Mouse (Mus musculus): ENCODE results near the gene Eif4h. TPM values are rescaled to one million over a fixed set of nuclear protein-coding genes. Genes with fewer than 3 reads are reported as not detected.

Eif4h gene
- polyA plus RNA-seq, 1 experiment from 2014 or later = 408 TPM

DNA sequence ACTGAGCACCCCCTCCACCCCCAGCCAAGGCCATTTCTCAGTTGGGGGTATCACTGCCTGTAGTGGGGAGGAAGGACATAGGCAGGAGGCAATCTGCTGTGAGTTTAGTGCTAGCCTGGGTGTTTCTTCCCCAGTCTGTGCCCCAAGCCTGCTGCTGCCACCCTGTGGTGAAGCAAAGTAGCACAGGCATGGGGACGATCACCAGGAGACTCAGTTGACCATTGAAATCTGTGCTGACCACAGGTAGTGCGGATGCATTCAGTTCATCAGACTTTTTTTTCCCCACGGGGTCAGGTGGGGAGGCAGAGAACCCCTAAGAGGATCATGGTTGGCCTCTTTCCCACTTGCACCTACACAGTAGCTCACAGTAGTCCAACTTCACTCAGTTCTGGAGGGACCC is 22.2 kb downstream of the Eif4h start:
- WGBS = 58% methylated on average over 3 of the region's 3 CpGs
- ATAC-seq (ENCODE audit: insufficient number of reproducible peaks, low FRiP score, low TSS enrichment, low read depth) = no peak

DNA sequence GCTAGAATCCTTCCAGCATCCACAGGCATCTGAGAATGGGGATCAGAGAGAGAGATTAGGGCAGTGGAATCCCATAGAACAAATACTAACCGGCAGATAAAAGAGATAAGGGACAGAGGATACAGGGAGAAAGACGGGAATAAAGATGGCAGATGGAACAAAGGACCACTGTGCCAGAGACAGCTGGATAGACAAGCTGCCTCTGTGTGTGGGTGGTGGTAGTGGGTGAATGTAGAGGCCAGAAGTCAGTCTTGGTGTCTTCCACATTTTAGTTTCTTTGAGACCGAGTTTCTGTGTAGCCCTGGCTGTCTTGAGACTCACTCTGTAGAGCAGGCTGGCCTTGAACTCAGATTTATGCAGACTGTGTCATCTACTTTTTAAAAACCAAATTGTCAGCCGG is 23.5 kb downstream of the Eif4h start:
- H3K4me2 ChIP-seq = no peak overlapping the region
- ATAC-seq (ENCODE audit: insufficient number of reproducible peaks, low FRiP score, low TSS enrichment, low read depth) = no peak
- H3K4me3 ChIP-seq = no peak overlapping the region
- 84% methylated on average over 4 of the region's 4 CpGs for WGBS
- no peak overlapping the region for H3K9ac ChIP-seq
- H3K27ac ChIP-seq = peak overlapping the region; percentile 38; the same call in 1 of the 2 replicates
- H3K27me3 ChIP-seq = no peaks in the 10 kb centered on the region
- H3K4me1 ChIP-seq = peaks cover 5% of the 10 kb centered on the region; the same call in 1 of the 2 replicates
- peaks cover 34% of the 10 kb centered on the region for H3K36me3 ChIP-seq
- H3K9me3 ChIP-seq = no peaks in the 10 kb centered on the region

More for the DNA sequence above, 22.2 kb downstream of the Eif4h start:
- H3K27me3 ChIP-seq = no peaks in the 10 kb centered on the region
- H3K9ac ChIP-seq = no peak overlapping the region
- peaks cover 47% of the 10 kb centered on the region for H3K36me3 ChIP-seq
- H3K4me3 ChIP-seq = no peak overlapping the region
- H3K4me2 ChIP-seq = no peak overlapping the region
- H3K9me3 ChIP-seq = no peaks in the 10 kb centered on the region
- H3K4me1 ChIP-seq = peaks cover 4% of the 10 kb centered on the region; the same call in 1 of the 2 replicates
- H3K27ac ChIP-seq = no peak overlapping the region

GRCm38 (mm10) chr5:134615380-134615779 is 23.9 kb downstream of the Eif4h start:
- H3K27ac ChIP-seq = peak overlapping the region; percentile 38; the same call in 1 of the 2 replicates

DNA sequence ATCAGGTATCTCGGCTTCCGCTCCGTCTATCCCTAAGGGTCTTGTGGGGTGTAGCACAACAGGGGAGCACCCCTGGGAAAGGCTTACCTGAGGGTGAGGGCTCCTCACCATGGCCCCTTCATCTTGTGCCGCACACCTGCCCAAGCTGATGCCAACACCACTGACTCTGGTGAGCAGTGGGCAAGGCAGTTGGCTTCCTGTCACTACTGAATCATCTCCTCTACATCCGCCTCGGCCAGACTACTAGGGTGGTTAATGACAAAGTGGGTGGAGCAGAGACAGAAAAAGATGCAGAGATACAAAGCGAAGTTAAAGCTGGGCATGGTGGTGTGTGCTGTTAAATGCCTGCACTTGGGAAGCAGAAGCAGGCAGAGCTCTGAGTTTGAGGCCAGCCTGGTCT is 24.5 kb downstream of the Eif4h start, which contains the start of gene Lat2:
Lat2 (minus strand) TSS at position 224 of the 400 bp plus-strand sequence.
- Histone ChIP-seq H3K4me1 (peaks cover 5% of the 10 kb centered on the region; the same call in 1 of the 2 replicates), H3K27me3 (no peaks in the 10 kb centered on the region), H3K9ac (no peak within 1 kb of the TSS), H3K9me3 (no peaks in the 10 kb centered on the region), H3K4me3 (no peak within 1 kb of the TSS), H3K4me2 (no peak within 1 kb of the TSS), H3K36me3 (peaks cover 24% of the 10 kb centered on the region), H3K27ac (peak within 1 kb of the TSS; percentile 38; the same call in 1 of the 2 replicates)
- no peak for ATAC-seq (ENCODE audit: insufficient number of reproducible peaks, low FRiP score, low TSS enrichment, low read depth)
- WGBS = 75% methylated on average over 7 of the region's 7 CpGs

More at GRCm38 (mm10) chr5:134615380-134615779, 23.9 kb downstream of the Eif4h start:
- H3K4me3 ChIP-seq = no peak overlapping the region
- H3K4me2 ChIP-seq = no peak overlapping the region
- WGBS = 81% methylated on average over 8 of the region's 8 CpGs
- no peak overlapping the region for H3K9ac ChIP-seq
- H3K36me3 ChIP-seq = peaks cover 30% of the 10 kb centered on the region
- no peaks in the 10 kb centered on the region for H3K9me3 ChIP-seq
- ATAC-seq (ENCODE audit: insufficient number of reproducible peaks, low FRiP score, low TSS enrichment, low read depth) = no peak
- H3K4me1 ChIP-seq = peaks cover 5% of the 10 kb centered on the region; the same call in 1 of the 2 replicates
- H3K27me3 ChIP-seq = no peaks in the 10 kb centered on the region

GRCm38 (mm10) chr5:134614296-134614695 is 25.0 kb downstream of the Eif4h start:
- WGBS = 90% methylated on average over 8 of the region's 8 CpGs
- no peak for ATAC-seq (ENCODE audit: insufficient number of reproducible peaks, low FRiP score, low TSS enrichment, low read depth)
- Histone ChIP-seq H3K9ac (no peak overlapping the region), H3K27me3 (no peaks in the 10 kb centered on the region), H3K9me3 (no peaks in the 10 kb centered on the region), H3K4me2 (no peak overlapping the region), H3K27ac (no peak overlapping the region), H3K36me3 (peaks cover 19% of the 10 kb centered on the region), H3K4me3 (no peak overlapping the region), H3K4me1 (peaks cover 5% of the 10 kb centered on the region; the same call in 1 of the 2 replicates)

DNA sequence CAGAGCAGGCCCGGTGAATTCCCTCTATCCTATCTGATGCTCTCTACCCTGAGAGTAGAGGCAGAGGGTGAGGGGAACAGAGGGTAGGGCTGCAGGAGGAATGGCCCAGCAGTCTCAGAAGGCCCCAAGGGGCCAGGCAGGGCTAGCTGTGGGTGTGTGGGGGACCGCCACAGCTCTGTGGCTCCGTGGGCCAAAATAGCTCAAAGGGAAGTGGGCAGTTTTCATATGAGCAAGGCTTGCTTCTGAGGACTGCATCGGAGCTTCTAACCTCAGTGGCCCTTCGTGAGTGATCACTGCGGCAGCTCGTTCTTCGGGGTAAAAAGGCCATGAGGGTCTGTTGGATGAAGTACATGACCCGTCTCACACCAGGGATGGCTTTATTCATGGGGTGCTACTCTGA is 25.6 kb downstream of the Eif4h start:
- no peak overlapping the region for H3K27ac ChIP-seq
- H3K4me3 ChIP-seq = no peak overlapping the region
- H3K9ac ChIP-seq = no peak overlapping the region
- H3K9me3 ChIP-seq = no peaks in the 10 kb centered on the region
- no peak overlapping the region for H3K4me2 ChIP-seq
- H3K4me1 ChIP-seq = peaks cover 5% of the 10 kb centered on the region; the same call in 1 of the 2 replicates
- 87% methylated on average over 9 of the region's 9 CpGs for WGBS
- H3K36me3 ChIP-seq = peaks cover 13% of the 10 kb centered on the region
- no peak for ATAC-seq (ENCODE audit: insufficient number of reproducible peaks, low FRiP score, low TSS enrichment, low read depth)
- H3K27me3 ChIP-seq = no peaks in the 10 kb centered on the region

GRCm38 (mm10) chr5:134611810-134612521 is 27.3 kb downstream of the Eif4h start:
- no peak for ATAC-seq (ENCODE audit: insufficient number of reproducible peaks, low FRiP score, low TSS enrichment, low read depth)
- Histone ChIP-seq H3K27me3 (no peaks in the 10 kb centered on the region), H3K27ac (no peak overlapping the region), H3K4me3 (no peak overlapping the region), H3K9me3 (no peaks in the 10 kb centered on the region), H3K9ac (no peak overlapping the region), H3K4me1 (peaks cover 8% of the 10 kb centered on the region; the same call in 1 of the 2 replicates), H3K36me3 (no peaks in the 10 kb centered on the region; the same call in none of the 2 replicates), H3K4me2 (no peak overlapping the region)
- 57% methylated on average over 8 of the region's 8 CpGs for WGBS

- ATAC-seq (ENCODE audit: insufficient number of reproducible peaks, low FRiP score, low TSS enrichment, low read depth) = no peak
- Histone ChIP-seq H3K9me3 (no peaks in the 10 kb centered on the region), H3K36me3 (no peaks in the 10 kb centered on the region; the same call in 1 of the 2 replicates), H3K9ac (no peak overlapping the region), H3K4me2 (no peak overlapping the region), H3K27me3 (no peaks in the 10 kb centered on the region), H3K4me3 (no peak overlapping the region), H3K4me1 (peaks cover 8% of the 10 kb centered on the region; the same call in 1 of the 2 replicates), H3K27ac (no peak overlapping the region)
- WGBS = 80% methylated on average over 12 of the region's 12 CpGs
These were observed 29.2 kb downstream of the Eif4h start for GRCm38 (mm10) chr5:134609916-134610643.

DNA sequence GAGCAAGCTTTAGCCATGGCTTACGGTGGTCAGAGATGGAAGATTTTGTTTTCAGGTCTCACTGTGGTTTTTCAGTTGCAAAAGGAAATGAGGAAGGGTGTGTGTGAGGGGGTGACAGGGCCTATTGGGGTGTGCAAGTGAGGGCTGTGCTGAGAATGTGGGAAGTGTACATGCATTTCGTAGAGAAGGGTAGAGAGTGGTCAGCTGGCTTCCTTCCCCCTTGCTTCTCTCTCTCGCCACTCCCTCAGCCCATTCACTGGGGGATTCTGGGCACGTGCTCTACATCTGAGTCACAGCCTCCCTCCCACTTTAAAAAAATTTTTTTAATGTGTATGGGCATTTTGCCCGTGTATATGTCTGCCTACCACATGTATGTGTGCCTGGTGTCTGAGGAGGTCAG is 32.2 kb downstream of the Eif4h start:
- no peak for ATAC-seq (ENCODE audit: insufficient number of reproducible peaks, low FRiP score, low TSS enrichment, low read depth)
- no peaks in the 10 kb centered on the region for H3K9me3 ChIP-seq
- H3K4me3 ChIP-seq = no peak overlapping the region
- H3K27me3 ChIP-seq = no peaks in the 10 kb centered on the region
- H3K4me1 ChIP-seq = peaks cover 4% of the 10 kb centered on the region; the same call in 1 of the 2 replicates
- no peak overlapping the region for H3K27ac ChIP-seq
- no peak overlapping the region for H3K9ac ChIP-seq
- H3K4me2 ChIP-seq = no peak overlapping the region
- 45% methylated on average over 5 of the region's 5 CpGs for WGBS
- H3K36me3 ChIP-seq = no peaks in the 10 kb centered on the region

DNA sequence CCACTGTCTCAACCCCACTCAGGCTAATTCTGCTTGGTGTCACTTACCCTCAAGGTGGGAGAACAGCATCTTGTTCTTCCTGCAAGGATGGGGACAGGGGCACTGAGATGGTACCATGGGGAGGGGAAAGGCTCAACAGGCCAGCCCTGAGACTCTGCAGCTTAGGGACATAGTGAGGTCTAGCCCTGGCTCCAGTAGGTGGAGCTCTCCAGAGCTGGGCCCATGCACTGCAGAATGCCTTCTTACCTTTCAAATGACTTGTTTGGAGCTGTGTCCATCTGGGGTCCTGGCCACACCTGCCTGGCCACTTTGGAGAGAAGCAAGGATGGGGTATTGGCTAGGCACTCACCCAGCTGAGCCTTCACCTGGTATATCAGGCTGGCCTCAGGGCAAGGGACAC is 33.0 kb downstream of the Eif4h start:
- H3K27me3 ChIP-seq = no peaks in the 10 kb centered on the region
- ATAC-seq (ENCODE audit: insufficient number of reproducible peaks, low FRiP score, low TSS enrichment, low read depth) = no peak
- H3K4me2 ChIP-seq = no peak overlapping the region
- H3K4me1 ChIP-seq = peaks cover 3% of the 10 kb centered on the region; the same call in 1 of the 2 replicates
- no peak overlapping the region for H3K9ac ChIP-seq
- no peaks in the 10 kb centered on the region for H3K9me3 ChIP-seq
- H3K27ac ChIP-seq = no peak overlapping the region
- H3K36me3 ChIP-seq = no peaks in the 10 kb centered on the region
- no peak overlapping the region for H3K4me3 ChIP-seq

GRCm38 (mm10) chr5:134604376-134604775 is 34.9 kb downstream of the Eif4h start:
- peaks cover 6% of the 10 kb centered on the region for H3K36me3 ChIP-seq
- WGBS = 84% methylated on average over 11 of the region's 11 CpGs
- peaks cover 8% of the 10 kb centered on the region; the same call in 1 of the 2 replicates for H3K4me1 ChIP-seq
- H3K4me2 ChIP-seq = no peak overlapping the region
- no peak for ATAC-seq (ENCODE audit: insufficient number of reproducible peaks, low FRiP score, low TSS enrichment, low read depth)
- no peaks in the 10 kb centered on the region for H3K9me3 ChIP-seq
- H3K4me3 ChIP-seq = no peak overlapping the region
- H3K27ac ChIP-seq = no peak overlapping the region
- no peak overlapping the region for H3K9ac ChIP-seq
- H3K27me3 ChIP-seq = no peaks in the 10 kb centered on the region

- ATAC-seq (ENCODE audit: insufficient number of reproducible peaks, low FRiP score, low TSS enrichment, low read depth) = no peak
- 82% methylated on average over 10 of the region's 10 CpGs for WGBS
- no peak overlapping the region for H3K4me3 ChIP-seq
- 0 out of 2 replicates have a peak, but pooled peaks cover 5% of the 10 kb centered on the region for H3K4me1 ChIP-seq
- no peak overlapping the region for H3K4me2 ChIP-seq
- H3K9ac ChIP-seq = no peak overlapping the region
- H3K27ac ChIP-seq = no peak overlapping the region
- peaks cover 70% of the 10 kb centered on the region for H3K36me3 ChIP-seq
- H3K27me3 ChIP-seq = no peaks in the 10 kb centered on the region
- no peaks in the 10 kb centered on the region for H3K9me3 ChIP-seq
These were observed 41.6 kb downstream of the Eif4h start for GRCm38 (mm10) chr5:134597711-134598110.
